Mouse (Mus musculus) gastrocnemius, adult 2 months (tissue): ENCODE data around the gene Ccnd3. TPM values are rescaled to one million over a fixed set of nuclear protein-coding genes. Genes with fewer than 3 reads are reported as not detected.

Experiments used
- DNase-seq: peaks from one replicate; pipeline ENCODE4 v3.0.0; 2022
- H3K27ac ChIP-seq: fragments of 200-600 bp; 2 replicates; pipeline ENCODE4 v1.8.1; 2022; ENCODE audit warnings: mild to moderate bottlenecking
- H3K4me3 ChIP-seq: fragments of 200-600 bp; 2 replicates; pipeline ENCODE4 v1.8.1; 2022; ENCODE audit warnings: mild to moderate bottlenecking, moderate library complexity
- CTCF ChIP-seq: fragments of 200-600 bp; IDR thresholded peaks from 2 replicates; pipeline ENCODE4 v1.8.1; 2022; ENCODE audit warnings: antibody characterized with exemption, mild to moderate bottlenecking, moderate library complexity
- intact Hi-C: fragments of 180-260 bp; cut with DNase I; formaldehyde crosslinking; loops from one replicate; pipeline ENCODE4 v1.15.1; 2025
- total RNA-seq, 2 experiments: library from RNA; stranded (reverse); gene quantifications; 2 replicates each; pipeline ENCODE4 v1.2.3; 2021

The Ccnd3 gene
- total RNA-seq, 2 experiments from 2014 or later, result 18.7 to 25.8 TPM

DNA sequence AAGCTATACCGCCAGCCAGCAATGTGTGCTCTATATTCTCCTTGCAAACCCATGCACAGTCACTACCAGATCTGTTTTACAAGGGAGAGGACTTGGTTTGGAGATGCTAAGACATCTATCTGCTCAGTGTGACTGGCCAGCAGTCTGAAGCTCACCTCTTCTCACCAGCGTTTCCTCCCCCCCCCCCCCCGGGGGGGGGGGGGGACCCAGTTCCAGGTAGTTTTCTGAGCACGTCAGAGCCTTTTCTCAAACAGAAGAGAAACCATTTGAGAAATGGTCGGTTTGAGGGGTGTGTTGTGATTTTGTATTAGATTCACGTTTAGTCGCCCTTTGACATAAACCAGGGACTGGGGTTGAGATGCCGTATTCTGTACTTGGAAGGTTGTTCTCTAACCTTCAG lies 19.2 kb downstream of the Ccnd3 start:
- TF ChIP-seq CTCF, result no peak
- intact Hi-C loops, result no loop called here
- no peak overlapping the region for H3K27ac ChIP-seq

DNA sequence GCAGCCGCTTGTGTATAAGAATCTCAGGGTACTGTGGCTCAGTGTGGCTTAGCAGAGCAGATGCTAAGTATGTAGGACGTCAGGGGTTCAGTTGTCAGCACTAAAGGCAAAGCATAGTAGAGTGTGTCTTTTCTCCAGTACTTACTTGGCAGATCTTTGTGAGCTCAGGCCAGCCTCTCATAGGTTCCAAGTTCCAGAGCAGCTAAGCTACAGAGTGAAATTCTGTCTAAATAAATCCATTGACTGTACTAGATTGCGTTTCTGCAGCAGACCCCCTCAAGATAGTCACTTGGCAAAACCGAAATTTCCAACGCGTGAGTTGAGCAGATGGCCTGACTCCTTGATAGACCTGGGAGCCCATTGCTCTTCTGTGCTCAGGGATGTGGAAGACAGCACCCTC lies 20.1 kb downstream of the Ccnd3 start:
- H3K27ac ChIP-seq, result peak overlapping the region; percentile 53
- intact Hi-C loops, result no loop called here
- no peak for TF ChIP-seq CTCF
- no peak for DNase-seq
- no peak overlapping the region for H3K4me3 ChIP-seq

More for the DNA sequence above, 19.2 kb downstream of the Ccnd3 start:
- no peak for DNase-seq
- H3K4me3 ChIP-seq, result no peak overlapping the region

GRCm38 (mm10) chr17:47526856-47527520 lies 22.1 kb downstream of the Ccnd3 start:
- no peak overlapping the region for H3K4me3 ChIP-seq
- intact Hi-C loops, result no loop called here
- TF ChIP-seq CTCF, result no peak
- DNase-seq, result peak; percentile 56
- H3K27ac ChIP-seq, result peak overlapping the region; percentile 51

DNA sequence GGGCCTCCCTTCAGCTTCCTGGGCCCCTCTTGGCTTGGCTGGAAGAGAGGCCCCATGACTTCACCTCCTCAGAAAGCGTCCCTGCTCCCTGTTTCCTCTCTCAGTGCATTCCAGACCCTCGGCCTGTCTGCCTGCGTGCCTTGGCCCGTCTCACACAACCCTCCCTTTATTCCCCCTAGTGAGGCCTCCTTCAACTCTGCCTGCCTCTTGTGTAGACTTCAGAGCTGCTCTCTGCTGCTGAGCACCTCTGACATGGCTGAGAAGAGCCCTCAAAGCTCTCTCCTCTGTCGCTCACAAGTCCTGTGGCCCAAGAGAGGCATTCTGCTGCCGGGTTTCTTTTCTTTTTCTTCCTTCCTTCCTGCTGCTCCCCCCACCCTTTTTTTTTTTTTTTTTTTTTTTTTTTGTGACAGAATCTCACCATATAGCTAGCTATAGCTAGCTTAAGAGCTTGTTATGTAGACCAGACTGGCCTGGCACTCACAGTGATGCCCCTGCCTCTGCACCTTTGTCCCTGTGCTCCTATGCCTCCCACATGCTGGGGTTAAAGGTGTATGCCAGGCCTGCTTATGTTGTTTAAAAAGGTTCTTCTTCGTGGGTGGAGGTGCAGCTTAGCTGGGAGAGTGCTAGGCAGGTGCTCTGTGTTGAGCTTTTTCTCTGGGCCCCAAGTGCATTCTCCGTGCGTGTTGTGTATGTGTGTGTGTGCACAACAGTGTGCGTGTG lies 22.9 kb downstream of the Ccnd3 start:
- H3K27ac ChIP-seq, result peak overlapping the region; percentile 51
- no peak for DNase-seq
- no peak for TF ChIP-seq CTCF
- intact Hi-C loops, result no loop called here
- H3K4me3 ChIP-seq, result no peak overlapping the region

GRCm38 (mm10) chr17:47528919-47529318 lies 24.1 kb downstream of the Ccnd3 start:
- TF ChIP-seq CTCF, result no peak
- DNase-seq, result no peak
- intact Hi-C loops, result no loop called here
- H3K4me3 ChIP-seq, result no peak overlapping the region
- 0 out of 2 replicates have a peak overlapping the region, but pooled peaks have one; percentile 48 for H3K27ac ChIP-seq

DNA sequence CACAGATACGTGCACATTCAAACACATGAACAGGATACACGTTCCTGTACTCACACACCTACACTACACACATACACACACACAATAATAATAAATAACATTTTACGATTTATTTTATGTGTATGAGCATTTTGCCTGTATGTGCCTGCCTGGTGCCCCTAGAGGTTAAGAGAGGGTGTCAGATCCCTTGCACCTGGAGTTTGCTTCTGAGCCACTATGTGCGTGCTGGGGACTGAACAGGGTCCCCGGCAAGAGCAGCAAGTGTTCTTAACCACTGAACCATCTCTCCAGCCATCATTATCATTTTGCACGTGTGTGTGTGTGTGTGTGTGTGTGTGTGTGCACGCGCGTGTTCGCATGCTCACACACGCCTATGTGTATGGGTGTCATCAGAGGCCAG lies 24.7 kb downstream of the Ccnd3 start:
- TF ChIP-seq CTCF, result no peak
- intact Hi-C loops, result no loop called here
- Histone ChIP-seq H3K4me3 (no peak overlapping the region), H3K27ac (no peak overlapping the region)
- DNase-seq, result no peak

- intact Hi-C loops, result no loop called here
- H3K4me3 ChIP-seq, result no peak overlapping the region
- TF ChIP-seq CTCF, result no peak
- no peak overlapping the region for H3K27ac ChIP-seq
- DNase-seq, result no peak
Measured at GRCm38 (mm10) chr17:47531387-47531818, 26.6 kb downstream of the Ccnd3 start.

DNA sequence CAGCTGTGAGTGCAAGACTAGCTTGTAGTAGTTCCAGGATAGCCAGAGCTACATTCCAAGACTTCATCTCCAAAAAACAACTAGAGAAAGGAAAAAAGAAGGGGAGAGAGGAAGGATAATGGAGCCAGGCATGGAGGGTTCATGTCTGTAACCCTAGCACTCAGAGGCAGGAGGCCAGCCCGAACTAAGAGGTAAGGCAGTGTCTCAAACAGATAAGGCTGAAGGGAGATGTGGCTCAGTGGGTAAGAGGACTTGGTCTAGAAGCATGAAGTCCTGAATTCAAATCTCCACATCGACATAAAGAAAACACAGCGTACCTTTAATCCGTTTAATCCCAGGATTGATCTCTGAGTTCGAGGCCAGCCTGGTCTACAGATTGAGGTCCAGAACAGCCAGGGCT lies 27.5 kb downstream of the Ccnd3 start:
- no peak for DNase-seq
- TF ChIP-seq CTCF, result no peak
- intact Hi-C loops, result no loop called here
- Histone ChIP-seq H3K4me3 (no peak overlapping the region), H3K27ac (no peak overlapping the region)

- Histone ChIP-seq H3K27ac (no peak overlapping the region), H3K4me3 (no peak overlapping the region)
- intact Hi-C loops, result no loop called here
- TF ChIP-seq CTCF, result no peak
- DNase-seq, result no peak
Measured at GRCm38 (mm10) chr17:47533691-47534090, 28.8 kb downstream of the Ccnd3 start.

- H3K27ac ChIP-seq, result no peak overlapping the region
- DNase-seq, result no peak
- H3K4me3 ChIP-seq, result no peak overlapping the region
- no peak for TF ChIP-seq CTCF
- intact Hi-C loops, result no loop called here
Measured at GRCm38 (mm10) chr17:47535812-47536236, 31.0 kb downstream of the Ccnd3 start.

DNA sequence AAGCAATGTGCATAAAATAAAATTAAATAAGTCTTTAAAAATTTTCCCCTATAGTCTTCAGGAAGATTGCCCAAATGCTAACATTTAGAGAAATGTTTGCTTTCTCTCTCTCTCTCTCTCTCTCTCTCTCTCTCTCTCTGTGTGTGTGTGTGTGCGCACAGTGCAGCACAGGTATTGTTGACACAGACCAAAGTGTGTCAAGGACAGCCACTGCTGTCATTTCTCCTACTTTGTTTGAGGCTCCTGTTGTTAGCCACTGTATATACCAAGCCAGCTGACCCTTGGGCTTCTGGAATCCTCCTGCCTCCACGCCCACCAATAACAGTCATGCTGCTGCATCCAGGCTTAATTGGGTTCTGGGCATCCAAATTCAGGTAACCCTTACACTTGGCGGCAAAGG lies 33.2 kb downstream of the Ccnd3 start:
- intact Hi-C loops, result no loop called here
- Histone ChIP-seq H3K27ac (no peak overlapping the region), H3K4me3 (no peak overlapping the region)
- DNase-seq, result no peak
- TF ChIP-seq CTCF, result no peak

DNA sequence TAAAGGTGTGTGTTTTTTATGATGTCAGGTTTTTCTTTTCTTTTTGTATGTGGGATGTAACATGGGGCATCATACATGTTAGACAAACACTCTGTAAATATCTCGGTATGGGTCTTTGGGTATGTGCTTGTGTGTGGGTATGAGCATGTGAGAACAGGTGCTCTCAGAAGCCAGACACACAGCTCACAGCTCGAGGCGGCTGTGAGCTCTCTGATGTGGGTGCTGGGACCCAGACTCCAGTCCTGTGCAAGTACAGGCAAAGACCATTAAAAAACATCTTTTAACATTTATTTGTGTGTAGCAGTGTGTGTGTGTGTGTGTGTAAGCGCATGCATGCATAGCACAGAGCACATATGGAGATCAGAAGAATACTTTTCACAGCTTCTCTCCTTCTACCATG lies 34.3 kb downstream of the Ccnd3 start:
- no peak for TF ChIP-seq CTCF
- no peak overlapping the region for H3K4me3 ChIP-seq
- DNase-seq, result no peak
- H3K27ac ChIP-seq, result no peak overlapping the region
- intact Hi-C loops, result no loop called here

DNA sequence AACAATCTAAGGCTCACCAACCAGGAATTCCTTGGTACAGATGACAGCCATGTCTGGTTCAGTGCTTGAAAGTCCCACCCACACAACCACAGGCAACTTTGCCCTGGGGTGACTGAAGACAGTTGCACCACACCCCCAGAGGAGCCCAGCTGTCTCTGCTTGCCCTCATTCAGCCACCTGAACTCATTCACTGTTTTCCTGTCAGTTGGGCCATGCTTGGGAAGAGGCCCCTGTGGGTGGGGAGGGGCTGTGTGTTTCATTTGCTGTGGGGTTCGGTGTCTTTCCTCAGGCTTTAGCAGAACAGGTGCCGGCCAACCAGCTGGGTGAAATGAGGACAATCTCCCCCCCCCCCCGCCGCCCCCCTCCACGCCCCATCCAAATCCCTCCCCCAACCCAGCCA lies 37.2 kb downstream of the Ccnd3 start:
- Histone ChIP-seq H3K4me3 (no peak overlapping the region), H3K27ac (peak overlapping the region; percentile 25)
- intact Hi-C loops, result no loop called here
- no peak for TF ChIP-seq CTCF
- no peak for DNase-seq
